Mouse (Mus musculus) midbrain, postnatal 0 days (tissue): ENCODE data around the gene Gpn3. TPM values are rescaled to one million over a fixed set of nuclear protein-coding genes. Genes with fewer than 3 reads are reported as not detected.

ENCODE experiments used
- ATAC-seq: fragments of 200-750 bp; cut with Nextera tagmentation; 2 replicates; pipeline ENCODE4 v1.8.0; 2017; ENCODE audit warnings: moderate number of reproducible peaks, mild to moderate bottlenecking, moderate TSS enrichment, moderate library complexity; ENCODE audit not compliant: low FRiP score
- DNase-seq: peaks from one replicate; pipeline ENCODE4 v3.0.0-alpha.2; 2015; ENCODE audit warnings: low spot score
- H3K27ac ChIP-seq: fragments of 300-500 bp; sonication (generic); 2 replicates; pipeline ENCODE4 v1.5.1; 2014; ENCODE audit warnings: low read depth, mild to moderate bottlenecking, low read length, mixed read lengths
- H3K27me3 ChIP-seq: fragments of 300-500 bp; sonication (generic); 2 replicates; pipeline ENCODE4 v1.6.1; 2014; ENCODE audit warnings: low read length, control low read depth, mixed read lengths; ENCODE audit not compliant: insufficient read depth
- H3K36me3 ChIP-seq: fragments of 300-500 bp; sonication (generic); 2 replicates; pipeline ENCODE4 v1.6.1; 2014; ENCODE audit warnings: low read length, control low read depth, mixed read lengths; ENCODE audit not compliant: insufficient read depth
- H3K4me1 ChIP-seq: fragments of 300-500 bp; sonication (generic); 2 replicates; pipeline ENCODE4 v1.6.1; 2014; ENCODE audit warnings: mild to moderate bottlenecking, control low read depth, antibody characterized with exemption, low read length, mixed read lengths; ENCODE audit not compliant: insufficient read depth
- H3K4me2 ChIP-seq: fragments of 300-500 bp; sonication (generic); 2 replicates; pipeline ENCODE4 v1.6.1; 2014; ENCODE audit warnings: low read depth, mild to moderate bottlenecking, low read length, mixed read lengths; ENCODE audit not compliant: poor library complexity, severe bottlenecking
- H3K4me3 ChIP-seq: fragments of 300-500 bp; sonication (generic); 2 replicates; pipeline ENCODE4 v1.5.1; 2014; ENCODE audit warnings: low read depth, mild to moderate bottlenecking, low read length, moderate library complexity
- H3K9ac ChIP-seq: fragments of 300-500 bp; sonication (generic); replicated peaks from 2 replicates; pipeline ENCODE4 v1.6.1; 2014; ENCODE audit warnings: mild to moderate bottlenecking, low read length, moderate library complexity, mixed read lengths; ENCODE audit not compliant: poor library complexity, severe bottlenecking
- H3K9me3 ChIP-seq: fragments of 300-500 bp; sonication (generic); 2 replicates; pipeline ENCODE4 v1.6.1; 2016; ENCODE audit warnings: low read length, control low read depth
- CTCF ChIP-seq: IDR thresholded peaks from 2 replicates; pipeline ENCODE4 v1.5.1; 2016; ENCODE audit warnings: antibody characterized with exemption, mild to moderate bottlenecking
- WGBS: fragments of 180-500 bp; shearing (Covaris S2); extraction: QIAGEN DNeasy Blood & Tissue Kit; methylation state at CpG from one replicate; pipeline ENCODE4 v1.1.7; 2014; 5-methylcytosine and 5-hydroxymethylcytosine counted together
- polyA plus RNA-seq: library from polyadenylated mRNA; unstranded; fragments of >200 nt; fragmentation: Nextera tagmentation; extraction: Ambion mirVana; gene quantifications from 2 replicates; pipeline ENCODE4 v1.2.1, GENCODE M21; 2015
- total RNA-seq: library from RNA; depleted of rRNA; stranded (reverse); fragments of >200 nt; gene quantifications from 2 replicates; pipeline ENCODE4 v1.2.3, GENCODE M21; 2014

Gpn3 gene
- total and polyA plus RNA-seq, 2 experiments from 2014 or later, result 20.8 to 41.8 TPM

DNA sequence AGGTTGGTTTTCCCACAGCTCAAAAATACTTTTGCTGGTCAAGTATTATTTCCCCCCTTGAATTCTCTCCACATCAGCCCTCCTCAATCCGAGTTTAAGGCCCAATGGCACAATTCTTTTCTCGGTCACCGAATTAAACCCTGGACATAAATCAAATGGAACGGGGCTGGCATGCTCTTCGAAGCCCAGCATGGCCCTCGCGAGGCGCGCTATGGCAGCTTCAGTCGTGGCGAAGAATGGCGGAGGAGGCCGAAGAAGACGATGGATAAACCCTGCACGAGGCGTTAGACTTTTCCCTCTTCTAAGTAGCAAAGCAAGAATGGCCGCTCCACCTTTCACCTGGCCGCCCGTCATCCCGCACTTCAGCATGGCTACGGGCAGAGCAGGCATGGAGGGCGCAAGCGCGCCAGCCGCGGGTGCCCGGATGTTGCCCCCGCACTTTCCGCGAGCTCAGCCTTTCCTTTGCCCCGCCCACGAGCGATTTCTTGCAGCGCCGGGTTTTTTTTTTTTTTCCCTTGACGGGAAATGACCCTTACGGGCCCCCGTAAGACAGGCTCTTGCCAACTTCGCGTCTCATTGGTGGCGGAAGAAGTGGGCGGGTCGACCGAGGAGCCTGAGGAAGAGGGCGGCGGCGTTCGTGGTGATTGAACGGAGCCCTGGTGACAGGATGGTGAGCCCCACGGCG is 17.7 kb upstream of the Gpn3 start, which contains the start of the genes Rad9b and Vps29:
Gene Rad9b (minus strand): TSS at position 427 of the 685 bp plus-strand sequence.
Gene Vps29 (plus strand): TSS at position 563 of the 685 bp plus-strand sequence.
- ATAC-seq (peak; percentile 93), DNase-seq (peak; percentile 99)
- 0 out of 2 replicates have a peak, but pooled peaks cover 2% of the 10 kb centered on the region for H3K36me3 ChIP-seq
- peak within 1 kb of the TSS; percentile 72 for H3K4me2 ChIP-seq
- TF ChIP-seq CTCF, result no peak
- WGBS, result 1% methylated on average over 50 of the region's 51 CpGs
- H3K9ac ChIP-seq, result peak within 1 kb of the TSS; percentile 91
- H3K27me3 ChIP-seq, result no peaks in the 10 kb centered on the region
- H3K27ac ChIP-seq, result peak within 1 kb of the TSS; percentile 92
- no peaks in the 10 kb centered on the region for H3K9me3 ChIP-seq
- H3K4me3 ChIP-seq, result peak within 1 kb of the TSS; percentile 95
- 0 out of 2 replicates have a peak, but pooled peaks cover 3% of the 10 kb centered on the region for H3K4me1 ChIP-seq

DNA sequence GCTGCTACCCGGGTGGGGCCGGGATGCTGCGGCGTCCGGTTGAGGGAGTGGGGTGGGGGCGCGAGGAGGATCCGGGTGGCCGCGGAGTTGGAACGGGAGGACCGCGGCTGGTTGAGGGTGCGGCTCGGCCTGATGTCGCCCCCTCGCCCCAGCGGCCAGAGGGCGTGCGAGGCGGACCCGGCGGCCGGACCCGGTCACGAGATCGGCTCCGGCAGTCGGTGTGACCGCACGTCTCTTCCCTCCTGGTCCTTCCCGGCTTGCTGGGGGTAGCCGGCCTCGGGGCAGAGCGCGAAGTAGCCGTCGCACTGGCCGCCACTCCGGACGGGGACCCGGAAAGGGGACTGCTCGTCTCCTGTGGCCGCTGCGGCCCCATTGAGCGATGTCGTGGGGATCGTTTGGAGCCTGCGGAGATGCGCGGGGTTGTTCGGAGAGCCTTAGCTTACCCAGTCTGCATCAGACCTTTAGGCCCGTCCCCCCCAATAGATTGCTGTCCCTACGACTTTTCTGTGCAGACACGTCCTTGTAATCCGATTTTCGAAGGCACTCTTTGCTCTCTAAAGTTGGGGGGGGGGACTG is 17.1 kb upstream of the Gpn3 start:
- DNase-seq (no peak), ATAC-seq (peak; percentile 73)
- under 1% methylated on average over 57 of the region's 57 CpGs for WGBS
- TF ChIP-seq CTCF, result peak; percentile 21; the same call in 1 of the 2 replicates
- peak overlapping the region; percentile 61 for H3K4me2 ChIP-seq
- peak overlapping the region; percentile 95 for H3K4me3 ChIP-seq
- 0 out of 2 replicates have a peak, but pooled peaks cover 2% of the 10 kb centered on the region for H3K36me3 ChIP-seq
- H3K27me3 ChIP-seq, result no peaks in the 10 kb centered on the region
- H3K9ac ChIP-seq, result peak overlapping the region; percentile 91
- peak overlapping the region; percentile 86 for H3K27ac ChIP-seq
- 0 out of 2 replicates have a peak, but pooled peaks cover 3% of the 10 kb centered on the region for H3K4me1 ChIP-seq
- no peaks in the 10 kb centered on the region for H3K9me3 ChIP-seq

DNA sequence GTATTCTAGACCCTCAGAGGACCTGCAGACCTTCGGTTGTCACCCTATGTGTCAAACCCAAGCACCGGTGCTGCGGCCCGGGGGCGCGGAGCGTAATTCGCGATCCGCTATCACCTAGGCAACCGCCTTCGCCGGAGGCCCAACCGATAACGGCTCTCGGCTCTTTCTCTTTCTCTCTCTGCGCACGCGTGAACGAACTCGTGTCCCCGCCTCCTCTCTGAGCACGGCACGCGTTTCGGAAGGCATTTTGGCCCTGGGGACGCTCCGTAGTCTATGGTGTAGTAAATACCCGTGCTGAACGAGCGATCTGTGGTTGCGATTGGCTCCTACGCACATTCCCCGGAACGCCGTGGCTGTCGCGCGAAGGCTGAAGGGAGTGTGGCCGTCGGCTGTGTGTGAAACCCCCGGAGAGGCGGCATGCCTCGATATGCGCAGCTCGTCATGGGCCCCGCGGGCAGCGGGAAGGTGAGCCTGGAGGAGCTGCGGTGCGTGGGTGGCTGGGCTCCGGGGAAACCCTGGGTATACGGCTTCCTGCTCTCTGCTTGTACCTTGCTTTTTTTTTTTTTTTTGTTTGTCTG is 605 bp downstream of the Gpn3 start, which contains the start of gene Fam216a:
Gene Fam216a (minus strand): TSS at position 173 of the 578 bp plus-strand sequence.
- WGBS, result under 1% methylated on average over 53 of the region's 53 CpGs

DNA sequence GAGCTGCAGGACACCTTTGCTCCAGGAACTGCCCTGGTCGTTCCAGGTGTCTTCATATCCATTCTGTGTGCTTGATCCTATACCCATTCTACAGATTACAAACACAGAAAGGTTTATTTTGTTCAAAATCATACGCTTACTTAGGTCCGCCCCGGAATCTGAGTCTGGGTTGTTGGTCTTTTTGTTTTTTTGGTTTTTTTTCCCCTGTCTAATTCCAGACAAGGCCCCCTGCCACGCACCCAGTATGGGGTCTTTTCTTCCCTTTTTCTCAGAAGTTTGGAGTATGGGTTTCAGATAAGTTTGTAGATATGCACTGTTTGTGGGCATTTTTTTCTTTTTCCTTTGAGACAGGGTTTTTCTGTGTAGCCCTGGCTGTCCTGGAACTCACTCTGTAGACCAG is 1.2 kb downstream of the Gpn3 start:
- TF ChIP-seq CTCF, result no peak

More for the DNA sequence above, 605 bp downstream of the Gpn3 start, which contains the start of gene Fam216a:
- Histone ChIP-seq H3K4me3 (peak within 1 kb of the TSS; percentile 67), H3K36me3 (peaks cover 31% of the 10 kb centered on the region), H3K9ac (peak within 1 kb of the TSS; percentile 79), H3K9me3 (no peaks in the 10 kb centered on the region), H3K27me3 (no peaks in the 10 kb centered on the region), H3K27ac (peak within 1 kb of the TSS; percentile 96), H3K4me2 (peak within 1 kb of the TSS; percentile 73), H3K4me1 (no peaks in the 10 kb centered on the region)
- ATAC-seq (peak; percentile 91), DNase-seq (peak; percentile 100)
- TF ChIP-seq CTCF, result no peak

DNA sequence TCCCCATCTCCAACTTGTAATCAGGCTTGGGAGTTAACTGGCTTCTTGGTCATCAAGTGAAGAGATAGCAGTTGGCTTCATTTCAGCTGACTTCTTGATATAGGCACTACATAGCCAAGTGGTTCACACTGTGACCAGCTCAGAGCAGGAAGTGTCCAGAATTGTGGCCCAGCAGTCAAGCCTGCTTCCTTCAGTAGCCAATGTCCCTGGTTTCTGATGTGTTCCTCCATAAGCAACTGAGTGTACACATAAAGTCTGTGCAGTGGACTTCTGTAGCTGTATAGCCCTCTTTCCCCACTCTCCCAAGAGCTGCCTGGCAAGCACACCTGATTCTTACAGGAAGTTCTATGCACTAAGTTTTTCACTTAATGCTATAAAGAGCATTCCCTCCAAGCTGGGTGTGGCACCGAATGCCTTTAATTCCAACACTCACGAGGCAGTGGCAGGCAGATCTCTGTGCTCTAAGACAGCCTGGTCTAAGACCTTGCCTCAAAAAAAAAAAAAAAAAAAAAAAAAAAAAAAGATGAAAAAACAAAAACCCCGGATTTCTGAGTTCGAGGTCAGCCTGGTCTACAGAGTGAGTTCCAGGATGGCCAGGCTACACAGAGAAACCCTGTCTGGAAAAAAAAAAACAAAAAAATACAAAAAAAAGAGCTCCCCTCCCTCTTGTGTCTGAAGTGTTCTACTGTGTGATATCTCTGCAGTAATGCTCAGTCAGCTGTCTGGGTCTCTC is 5.6 kb downstream of the Gpn3 start:
- Histone ChIP-seq H3K9me3 (no peaks in the 10 kb centered on the region), H3K27me3 (no peaks in the 10 kb centered on the region), H3K4me3 (no peak overlapping the region), H3K36me3 (peaks cover 38% of the 10 kb centered on the region), H3K4me2 (no peak overlapping the region), H3K9ac (no peak overlapping the region), H3K4me1 (no peaks in the 10 kb centered on the region), H3K27ac (no peak overlapping the region)
- 89% methylated on average over 4 of the region's 4 CpGs for WGBS
- no peak for TF ChIP-seq CTCF
- ATAC-seq (no peak), DNase-seq (no peak)

More for the DNA sequence above, 1.2 kb downstream of the Gpn3 start:
- no peak for ATAC-seq
- Histone ChIP-seq H3K9ac (peak overlapping the region; percentile 70), H3K9me3 (no peaks in the 10 kb centered on the region), H3K4me1 (no peaks in the 10 kb centered on the region), H3K4me3 (peak overlapping the region; percentile 67), H3K27me3 (no peaks in the 10 kb centered on the region), H3K27ac (peak overlapping the region; percentile 96), H3K36me3 (peaks cover 25% of the 10 kb centered on the region; the same call in 1 of the 2 replicates), H3K4me2 (peak overlapping the region; percentile 73)
- no peak for DNase-seq
- 13% methylated on average over 5 of the region's 5 CpGs for WGBS
